Mouse (Mus musculus): ENCODE results near the gene Gm28374. TPM values are rescaled to one million over a fixed set of nuclear protein-coding genes. Genes with fewer than 3 reads are reported as not detected.
"Not testable (repeated sequence)": the region's sequence is repeated elsewhere in the genome, so short reads cannot be mapped to it uniquely, and the experiment has no call there.

Gm28374 gene
- total RNA-seq (2021) (not detected), polyA plus RNA-seq (2012; rRNA removed) (not detected in 2 replicates)
- long read RNA-seq: 0 reads

GRCm38 (mm10) chr19:6082156-6082555, at the start of gene Gm28374:
Gene Gm28374, minus strand, starts transcription at chr19:6082256.
- no peak within 1 kb of the TSS for H3K9ac ChIP-seq (ENCODE audit: low read depth, low read length)
- no peak within 1 kb of the TSS for H3K4me3 ChIP-seq
- no peak within 1 kb of the TSS for H3K27ac ChIP-seq
- H3K27me3 ChIP-seq (ENCODE audit: control insufficient read depth, insufficient read depth, low read length): no peaks in the 10 kb centered on the region
- H3K36me3 ChIP-seq (ENCODE audit: control insufficient read depth, insufficient read depth, low read length): no peaks in the 10 kb centered on the region
- no peak for DNase-seq
- H3K79me2 ChIP-seq (replicated peaks; ENCODE audit: control insufficient read depth, insufficient read depth, low read length): 0 out of 2 replicates have a peak, but pooled peaks cover 2% of the 10 kb centered on the region
- intact Hi-C loops (cut with DNase I): loop anchor here (10.0 kb wide), 1 partner anchor 253 kb away; the partner anchor contains the start of gene Men1
- peaks cover 5% of the 10 kb centered on the region for H3K4me1 ChIP-seq (ENCODE audit: control insufficient read depth, insufficient read depth, low read length)
- no peak for TF ChIP-seq EP300 (IDR thresholded peaks at IDR 0.05; ENCODE audit: insufficient read depth, low read depth, low read length)
- TF ChIP-seq CTCF (IDR thresholded peaks at IDR 0.05): no peak
- TF ChIP-seq POLR2A (IDR thresholded peaks at IDR 0.05; ENCODE audit: insufficient read depth, low read depth, low read length): no peak
- 82% methylated on average over 9 of the region's 9 CpGs for WGBS

GRCm38 (mm10) chr19:6130414-6131128, 48.5 kb upstream of the Gm28374 start:
- intact Hi-C loops (cut with DNase I); H3K4me3 ChIP-seq; H3K36me3 ChIP-seq (ENCODE audit: control insufficient read depth, insufficient read depth, low read length); H3K27me3 ChIP-seq (ENCODE audit: control insufficient read depth, insufficient read depth, low read length); DNase-seq; H3K27ac ChIP-seq; H3K9ac ChIP-seq (ENCODE audit: low read depth, low read length); H3K79me2 ChIP-seq (replicated peaks; ENCODE audit: control insufficient read depth, insufficient read depth, low read length); H3K4me1 ChIP-seq (ENCODE audit: control insufficient read depth, insufficient read depth, low read length): not testable (repeated sequence)
- 72% methylated on average over 7 of the region's 7 CpGs for WGBS

- no peaks in the 10 kb centered on the region for H3K27me3 ChIP-seq (ENCODE audit: control insufficient read depth, insufficient read depth, low read length)
- TF ChIP-seq POLR2A (IDR thresholded peaks at IDR 0.05; ENCODE audit: insufficient read depth, low read depth, low read length) (peak; percentile 67), EP300 (IDR thresholded peaks at IDR 0.05; ENCODE audit: insufficient read depth, low read depth, low read length) (peak; percentile 56; the same call in 1 of the 2 replicates), CTCF (IDR thresholded peaks at IDR 0.05) (no peak)
- H3K36me3 ChIP-seq (ENCODE audit: control insufficient read depth, insufficient read depth, low read length): no peaks in the 10 kb centered on the region
- H3K4me1 ChIP-seq (ENCODE audit: control insufficient read depth, insufficient read depth, low read length): peaks cover 1% of the 10 kb centered on the region; the same call in 1 of the 2 replicates
- intact Hi-C loops (cut with DNase I): loop anchor here (1.0 to 10.0 kb wide), 5 partner anchors 12 to 401 kb away; partner anchors contain the start of genes Batf2, Ehbp1l1, Fam89b and Syvn1
- WGBS: under 1% methylated on average over 32 of the region's 32 CpGs
- peak within 1 kb of the TSS; percentile 90 for H3K4me3 ChIP-seq
- DNase-seq: peak; percentile 93 to 96
- no peaks in the 10 kb centered on the region for H3K79me2 ChIP-seq (replicated peaks; ENCODE audit: control insufficient read depth, insufficient read depth, low read length)
- H3K27ac ChIP-seq: peak within 1 kb of the TSS; percentile 91
- H3K9ac ChIP-seq (ENCODE audit: low read depth, low read length): peak within 1 kb of the TSS; percentile 81
Observed at GRCm38 (mm10) chr19:6127760-6128341, 45.8 kb upstream of the Gm28374 start, which contains the start of gene Snx15. Gene Snx15, minus strand, starts transcription at chr19:6128304.

GRCm38 (mm10) chr19:6126789-6127580, 44.9 kb upstream of the Gm28374 start:
- peak overlapping the region; percentile 90 for H3K4me3 ChIP-seq
- 54% methylated on average over 10 of the region's 10 CpGs for WGBS
- no peaks in the 10 kb centered on the region for H3K27me3 ChIP-seq (ENCODE audit: control insufficient read depth, insufficient read depth, low read length)
- peak overlapping the region; percentile 91 for H3K27ac ChIP-seq
- H3K36me3 ChIP-seq (ENCODE audit: control insufficient read depth, insufficient read depth, low read length): no peaks in the 10 kb centered on the region
- intact Hi-C loops (cut with DNase I): loop anchor here (1.0 to 10.0 kb wide), 3 partner anchors 82 to 400 kb away; partner anchors contain the start of genes Ehbp1l1, Fam89b and Syvn1
- H3K4me1 ChIP-seq (ENCODE audit: control insufficient read depth, insufficient read depth, low read length): peaks cover 1% of the 10 kb centered on the region; the same call in 1 of the 2 replicates
- peak overlapping the region; percentile 27; the same call in 1 of the 2 replicates for H3K9ac ChIP-seq (ENCODE audit: low read depth, low read length)
- DNase-seq: no peak
- no peak for TF ChIP-seq EP300 (IDR thresholded peaks at IDR 0.05; ENCODE audit: insufficient read depth, low read depth, low read length)
- no peak for TF ChIP-seq POLR2A (IDR thresholded peaks at IDR 0.05; ENCODE audit: insufficient read depth, low read depth, low read length)
- no peak for TF ChIP-seq CTCF (IDR thresholded peaks at IDR 0.05)
- no peaks in the 10 kb centered on the region for H3K79me2 ChIP-seq (replicated peaks; ENCODE audit: control insufficient read depth, insufficient read depth, low read length)

- WGBS: 22% methylated on average over 4 of the region's 4 CpGs
- Histone ChIP-seq H3K27me3 (ENCODE audit: control insufficient read depth, insufficient read depth, low read length) (no peaks in the 10 kb centered on the region), H3K27ac (no peak overlapping the region), H3K36me3 (ENCODE audit: control insufficient read depth, insufficient read depth, low read length) (no peaks in the 10 kb centered on the region), H3K4me3 (no peak overlapping the region), H3K79me2 (replicated peaks; ENCODE audit: control insufficient read depth, insufficient read depth, low read length) (no peaks in the 10 kb centered on the region), H3K4me1 (ENCODE audit: control insufficient read depth, insufficient read depth, low read length) (peaks cover 1% of the 10 kb centered on the region; the same call in 1 of the 2 replicates), H3K9ac (ENCODE audit: low read depth, low read length) (no peak overlapping the region)
- TF ChIP-seq POLR2A (IDR thresholded peaks at IDR 0.05; ENCODE audit: insufficient read depth, low read depth, low read length) (no peak), CTCF (IDR thresholded peaks at IDR 0.05) (peak; percentile 93), EP300 (IDR thresholded peaks at IDR 0.05; ENCODE audit: insufficient read depth, low read depth, low read length) (no peak)
- intact Hi-C loops (cut with DNase I): loop anchor here (5.0 to 10.0 kb wide), 2 partner anchors 81 to 399 kb away; partner anchors contain the start of genes Ehbp1l1, Fam89b and Syvn1
- DNase-seq: no peak
Observed at GRCm38 (mm10) chr19:6126289-6126688, 44.2 kb upstream of the Gm28374 start.

All from heart, adult 2 months (tissue).